Mouse (Mus musculus) MEL-GATA-1-ER (cell line): ENCODE results near the gene Eno2.

Source experiments
- DNase-seq: peaks from one replicate; pipeline ENCODE4 v3.0.0-alpha.2; 2012; ENCODE audit warnings: low read depth; ENCODE audit errors: extremely low read depth

Gene Eno2

GRCm38 (mm10) chr6:124765951-124766350 is 3.5 kb downstream of the Eno2 start:
- no peak for DNase-seq

- DNase-seq = peak; percentile 73
These were observed 10.2 kb downstream of the Eno2 start for GRCm38 (mm10) chr6:124759259-124759658.

GRCm38 (mm10) chr6:124758849-124759232 is 10.6 kb downstream of the Eno2 start:
- no peak for DNase-seq

GRCm38 (mm10) chr6:124757909-124758848 is 11.3 kb downstream of the Eno2 start:
- DNase-seq = no peak

GRCm38 (mm10) chr6:124757351-124757880 is 12.1 kb downstream of the Eno2 start:
- DNase-seq = no peak

- DNase-seq = no peak
These were observed 12.7 kb downstream of the Eno2 start for GRCm38 (mm10) chr6:124756652-124757350.

GRCm38 (mm10) chr6:124755831-124756595 is 13.5 kb downstream of the Eno2 start, which contains the start of the genes Gm45234 and Atn1:
Gm45234 (minus strand) TSS chr6:124756021.
Atn1 (minus strand) TSS chr6:124756524.
- no peak for DNase-seq

GRCm38 (mm10) chr6:124755306-124755705 is 14.2 kb downstream of the Eno2 start:
- DNase-seq = no peak

GRCm38 (mm10) chr6:124753861-124754260 is 15.6 kb downstream of the Eno2 start:
- DNase-seq = no peak

GRCm38 (mm10) chr6:124750405-124750804 is 19.1 kb downstream of the Eno2 start:
- DNase-seq = no peak

GRCm38 (mm10) chr6:124746654-124747632 is 22.5 kb downstream of the Eno2 start:
- no peak for DNase-seq

GRCm38 (mm10) chr6:124746296-124746605 is 23.2 kb downstream of the Eno2 start:
- no peak for DNase-seq

- peak; percentile 78 for DNase-seq
These were observed 23.8 kb downstream of the Eno2 start for GRCm38 (mm10) chr6:124745490-124746295.

- no peak for DNase-seq
These were observed 24.6 kb downstream of the Eno2 start for GRCm38 (mm10) chr6:124744755-124745321.

GRCm38 (mm10) chr6:124743647-124744046 is 25.8 kb downstream of the Eno2 start:
- DNase-seq = no peak

GRCm38 (mm10) chr6:124742839-124743514 is 26.5 kb downstream of the Eno2 start:
- DNase-seq = no peak

GRCm38 (mm10) chr6:124741842-124742241 is 27.6 kb downstream of the Eno2 start:
- no peak for DNase-seq
